Comparison of ENCODE assay signal across 14 mouse cellular contexts in genomic region chr6:125838121-125838520, GRCm38 (mm10).
DNase-seq lines count a peak whose midpoint lies in the region; ATAC-seq and TF ChIP-seq lines count a peak whose summit lies in the region.
"Had no signal": no experiment of that assay in that cellular context is flagged by ENCODE, and none has a peak within 500 bp of the region (broad histone marks: within the 10 kb centered on the region; RNA-seq: fewer than 3 reads in every experiment).

No protein-coding gene starts in this region.

- no peak for ATAC-seq in liver, embryonic 11.5 days (replicated peaks; ENCODE audit: low FRiP score)
- ATAC-seq: forebrain, embryonic 13.5 days; midbrain, embryonic 15.5 days had no signal

- H3K79me2 ChIP-seq in liver, adult 2 months (ENCODE audit: control insufficient read depth, insufficient read depth, low read length) = no peaks in the 10 kb centered on the region

- H3K9ac ChIP-seq in liver, adult 2 months (ENCODE audit: low read depth, low read length) = no peak overlapping the region
- H3K9ac ChIP-seq in liver, embryonic 11.5 days (ENCODE audit: low read depth, low read length) = no peak overlapping the region
- H3K9ac ChIP-seq: forebrain, embryonic 13.5 days; limb, embryonic 15.5 days; midbrain, embryonic 15.5 days had no signal

- peak; percentile 80 for DNase-seq in liver, adult 2 months (ENCODE audit: extremely low read depth, low read depth, low spot score)
- DNase-seq in liver, embryonic 11.5 days (ENCODE audit: low spot score) = no peak
- peak; percentile 3 for DNase-seq in embryo, embryonic 11.5 days (ENCODE audit: low read depth, low spot score)
- DNase-seq in kidney, adult 2 months = peak; percentile 68
- DNase-seq in kidney, postnatal 25 days = peak; percentile 48 to 62
- no peak for DNase-seq in c-Kit-positive CD71-positive TER-119-positive erythroid progenitor cells, embryonic 14.5 days (ENCODE audit: low spot score)
- no peak for DNase-seq in natural killer cell, adult 2 months (ENCODE audit: low spot score in 2 of 2)
- DNase-seq: cerebellum, adult 11 months; cerebellum, postnatal 36 days; lung, adult 2 months; thymus, adult 2 months had no signal

- H3K36me3 ChIP-seq in liver, adult 2 months (ENCODE audit: control insufficient read depth, insufficient read depth, low read length) = no peaks in the 10 kb centered on the region
- H3K36me3 ChIP-seq in liver, embryonic 11.5 days (ENCODE audit: control insufficient read depth, insufficient read depth, low read length) = no peaks in the 10 kb centered on the region
- no peaks in the 10 kb centered on the region for H3K36me3 ChIP-seq in kidney, adult 2 months (ENCODE audit: control insufficient read depth, insufficient read depth, low read length)
- H3K36me3 ChIP-seq: limb, embryonic 15.5 days; midbrain, embryonic 15.5 days had no signal

- no peak for TF ChIP-seq CTCF in liver, adult 2 months (IDR thresholded peaks at IDR 0.05; ENCODE audit: low read depth, low read length)
- no peak for TF ChIP-seq CTCF in kidney, adult 2 months (conservative IDR thresholded peaks at IDR 0.05; ENCODE audit: insufficient read depth, insufficient read length, low read depth, low read length)

- no peaks in the 10 kb centered on the region for H3K9me3 ChIP-seq in liver, embryonic 11.5 days (ENCODE audit: control insufficient read depth, low read length)
- H3K9me3 ChIP-seq: forebrain, embryonic 13.5 days; limb, embryonic 15.5 days; midbrain, embryonic 15.5 days had no signal

- H3K4me1 ChIP-seq in liver, adult 2 months (ENCODE audit: control insufficient read depth, insufficient read depth, low read length) = peaks cover 3% of the 10 kb centered on the region; the same call in 1 of the 2 replicates
- H3K4me1 ChIP-seq in liver, embryonic 11.5 days (replicated peaks; ENCODE audit: control insufficient read depth, insufficient read depth, low read length) = no peaks in the 10 kb centered on the region
- no peaks in the 10 kb centered on the region for H3K4me1 ChIP-seq in kidney, adult 2 months (ENCODE audit: control insufficient read depth, insufficient read depth, low read length)
- H3K4me1 ChIP-seq: forebrain, embryonic 13.5 days; limb, embryonic 15.5 days; midbrain, embryonic 15.5 days had no signal

- H3K27me3 ChIP-seq in liver, adult 2 months (ENCODE audit: control insufficient read depth, insufficient read depth, low read length) = no peaks in the 10 kb centered on the region
- H3K27me3 ChIP-seq in liver, embryonic 11.5 days (replicated peaks; ENCODE audit: control insufficient read depth, insufficient read depth, low read length) = no peaks in the 10 kb centered on the region
- H3K27me3 ChIP-seq in kidney, adult 2 months (replicated peaks; ENCODE audit: control insufficient read depth, insufficient read depth, low read length) = no peaks in the 10 kb centered on the region
- H3K27me3 ChIP-seq: forebrain, embryonic 13.5 days; limb, embryonic 15.5 days; midbrain, embryonic 15.5 days had no signal

- no peak overlapping the region for H3K4me2 ChIP-seq in liver, embryonic 11.5 days
- H3K4me2 ChIP-seq: forebrain, embryonic 13.5 days; limb, embryonic 15.5 days; midbrain, embryonic 15.5 days had no signal

- 22% methylated on average over 4 of the region's 4 CpGs for WGBS in liver, adult 2 months
- WGBS in liver, embryonic 11.5 days = 81% methylated on average over 4 of the region's 4 CpGs
- 27% methylated on average over 4 of the region's 4 CpGs for WGBS in kidney, adult 2 months

- TF ChIP-seq POLR2A in liver, adult 2 months (IDR thresholded peaks at IDR 0.05; ENCODE audit: extremely low read depth, insufficient read depth, low read length) = no peak
- no peak for TF ChIP-seq POLR2A in kidney, adult 2 months (IDR thresholded peaks at IDR 0.05; ENCODE audit: low read depth, low read length)

- no peak overlapping the region for H3K27ac ChIP-seq in liver, adult 2 months (replicated peaks; ENCODE audit: insufficient read depth, low read depth, low read length)
- H3K27ac ChIP-seq in liver, embryonic 11.5 days (ENCODE audit: low read depth, low read length) = no peak overlapping the region
- no peak overlapping the region for H3K27ac ChIP-seq in kidney, adult 2 months (ENCODE audit: insufficient read depth, low read depth, low read length)
- H3K27ac ChIP-seq: forebrain, embryonic 13.5 days; limb, embryonic 15.5 days; midbrain, embryonic 15.5 days had no signal

- no peak overlapping the region for H3K4me3 ChIP-seq in liver, adult 2 months (ENCODE audit: insufficient read depth, low read depth, low read length)
- H3K4me3 ChIP-seq in liver, embryonic 11.5 days (ENCODE audit: low read depth, low read length) = no peak overlapping the region
- H3K4me3 ChIP-seq in kidney, adult 2 months (ENCODE audit: insufficient read depth, low read depth, low read length) = no peak overlapping the region
- H3K4me3 ChIP-seq: forebrain, embryonic 13.5 days; limb, embryonic 15.5 days; midbrain, embryonic 15.5 days had no signal

Comparison
In these comparisons a context has a peak if more than half of its experiments do, and no peak if none do; other contexts are left out.
1. DNase-seq: peak in liver, adult 2 months (single experiment), embryo, embryonic 11.5 days (single experiment), kidney, adult 2 months (single experiment) and kidney, postnatal 25 days (2 of 2); none in liver, embryonic 11.5 days (single experiment), c-Kit-positive CD71-positive TER-119-positive erythroid progenitor cells, embryonic 14.5 days (single experiment) and natural killer cell, adult 2 months (0 of 2).